Mouse (Mus musculus): ENCODE measurements at regions not wholly inside any gene's neighbourhood (a gene's known extent, or its start where the extent isn't known, plus 50 kb on each side); places are given as distances from the start of the nearest gene placed in this dataset.

DNA sequence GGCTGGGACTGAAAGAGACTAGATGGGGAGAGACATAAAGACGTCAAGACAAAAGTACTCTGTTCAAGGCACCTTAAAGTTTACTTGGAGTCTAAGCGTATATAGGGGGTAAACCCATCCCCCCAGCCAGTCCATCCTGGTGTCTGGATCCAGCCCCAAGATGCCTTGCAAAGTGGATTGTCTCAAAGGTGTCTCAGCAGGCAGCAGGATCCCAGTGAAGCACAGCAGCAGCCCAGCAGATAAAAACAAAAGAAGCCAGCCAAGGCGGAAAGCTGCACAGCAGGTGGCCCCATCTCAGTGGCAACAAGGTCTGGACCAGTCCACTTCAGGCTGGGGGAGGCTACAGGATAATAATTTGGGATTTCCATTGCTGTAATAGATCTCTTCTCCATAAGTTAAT is 72.0 kb upstream of the Col5a2 start:
- Histone ChIP-seq H3K4me1 (ENCODE audit: control insufficient read depth, insufficient read depth, insufficient read length, low read length) (no peaks in the 10 kb centered on the region), H3K27ac (ENCODE audit: insufficient read depth, low read depth, low read length) (no peak overlapping the region), H3K27me3 (ENCODE audit: control insufficient read depth, insufficient read depth, low read length) (no peaks in the 10 kb centered on the region), H3K4me3 (ENCODE audit: low read depth, low read length) (no peak overlapping the region), H3K36me3 (ENCODE audit: control insufficient read depth, insufficient read depth, low read length) (no peaks in the 10 kb centered on the region)
- WGBS, result 56% methylated on average over 3 of the region's 3 CpGs
- TF ChIP-seq POLR2A (IDR thresholded peaks at IDR 0.05; ENCODE audit: low read depth, low read length) (no peak), CTCF (IDR thresholded peaks at IDR 0.05; ENCODE audit: extremely low read depth, insufficient read length, insufficient replicate concordance, low read depth, low read length) (no peak)

GRCm38 (mm10) chr1:45580466-45580865 is 77.4 kb upstream of the Col5a2 start:
- WGBS, result 75% methylated on average over 1 of the region's 1 CpGs
- Histone ChIP-seq H3K4me3 (ENCODE audit: low read depth, low read length) (no peak overlapping the region), H3K27ac (ENCODE audit: insufficient read depth, low read depth, low read length) (no peak overlapping the region), H3K36me3 (ENCODE audit: control insufficient read depth, insufficient read depth, low read length) (no peaks in the 10 kb centered on the region), H3K27me3 (ENCODE audit: control insufficient read depth, insufficient read depth, low read length) (no peaks in the 10 kb centered on the region), H3K4me1 (ENCODE audit: control insufficient read depth, insufficient read depth, insufficient read length, low read length) (no peaks in the 10 kb centered on the region)
- no peak for TF ChIP-seq CTCF (IDR thresholded peaks at IDR 0.05; ENCODE audit: extremely low read depth, insufficient read length, insufficient replicate concordance, low read depth, low read length)

- TF ChIP-seq POLR2A (IDR thresholded peaks at IDR 0.05; ENCODE audit: low read depth, low read length) (no peak), CTCF (IDR thresholded peaks at IDR 0.05; ENCODE audit: extremely low read depth, insufficient read length, insufficient replicate concordance, low read depth, low read length) (no peak)
- Histone ChIP-seq H3K4me3 (ENCODE audit: low read depth, low read length) (no peak overlapping the region), H3K4me1 (ENCODE audit: control insufficient read depth, insufficient read depth, insufficient read length, low read length) (no peaks in the 10 kb centered on the region), H3K27ac (ENCODE audit: insufficient read depth, low read depth, low read length) (no peak overlapping the region), H3K36me3 (ENCODE audit: control insufficient read depth, insufficient read depth, low read length) (no peaks in the 10 kb centered on the region), H3K27me3 (ENCODE audit: control insufficient read depth, insufficient read depth, low read length) (no peaks in the 10 kb centered on the region)
- WGBS, result 82% methylated on average over 9 of the region's 9 CpGs
These were observed 84.4 kb upstream of the Col5a2 start for GRCm38 (mm10) chr1:45587351-45588025.

DNA sequence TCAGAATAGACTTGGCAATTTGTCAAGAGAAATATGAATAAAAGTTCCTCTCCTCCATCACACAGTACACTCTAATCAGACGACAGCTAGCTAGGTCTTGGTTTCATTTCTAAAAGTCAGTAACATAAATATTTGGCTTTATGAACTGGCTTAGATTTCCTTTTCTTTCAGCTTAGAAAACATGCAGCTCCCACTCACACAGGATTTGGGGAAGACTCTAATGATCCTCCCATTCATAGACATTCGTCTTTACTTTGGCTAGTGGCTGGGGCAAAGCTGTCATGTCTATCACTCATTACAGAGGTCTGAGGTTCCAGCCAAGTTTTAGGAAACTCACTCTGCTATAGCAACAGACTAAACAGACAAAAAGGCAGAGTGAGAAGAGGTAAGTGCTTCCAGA is 94.2 kb upstream of the Col5a2 start:
- no peaks in the 10 kb centered on the region for H3K36me3 ChIP-seq (ENCODE audit: control insufficient read depth, insufficient read depth, low read length)
- H3K27me3 ChIP-seq (ENCODE audit: control insufficient read depth, insufficient read depth, low read length), result no peaks in the 10 kb centered on the region
- H3K27ac ChIP-seq (ENCODE audit: insufficient read depth, low read depth, low read length), result no peak overlapping the region
- no peaks in the 10 kb centered on the region for H3K4me1 ChIP-seq (ENCODE audit: control insufficient read depth, insufficient read depth, insufficient read length, low read length)
- TF ChIP-seq POLR2A (IDR thresholded peaks at IDR 0.05; ENCODE audit: low read depth, low read length), result no peak
- no peak for TF ChIP-seq CTCF (IDR thresholded peaks at IDR 0.05; ENCODE audit: extremely low read depth, insufficient read length, insufficient replicate concordance, low read depth, low read length)
- H3K4me3 ChIP-seq (ENCODE audit: low read depth, low read length), result no peak overlapping the region
- 65% methylated on average over 2 of the region's 2 CpGs for WGBS

DNA sequence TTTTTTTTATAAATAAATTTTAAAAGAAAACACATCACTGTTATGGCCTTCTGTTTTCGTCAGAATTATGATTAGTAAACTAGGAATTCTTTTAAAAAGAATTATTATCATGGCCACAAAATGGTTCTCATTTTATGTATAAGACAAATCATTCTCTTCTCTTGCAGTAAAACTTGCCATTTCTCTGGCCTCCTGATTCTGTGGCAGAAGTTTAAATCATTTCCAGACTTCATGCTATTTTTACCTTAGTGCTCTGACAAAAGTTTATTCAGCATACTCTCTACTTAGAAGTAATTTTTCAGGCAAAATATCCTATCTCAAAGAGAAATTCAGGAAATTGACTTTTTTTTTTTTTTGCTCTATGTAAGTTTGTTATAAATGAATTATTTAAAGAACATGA is 96.3 kb upstream of the Col5a2 start:
- Histone ChIP-seq H3K4me1 (ENCODE audit: control insufficient read depth, insufficient read depth, insufficient read length, low read length) (no peaks in the 10 kb centered on the region), H3K27ac (ENCODE audit: insufficient read depth, low read depth, low read length) (no peak overlapping the region), H3K27me3 (ENCODE audit: control insufficient read depth, insufficient read depth, low read length) (no peaks in the 10 kb centered on the region), H3K4me3 (ENCODE audit: low read depth, low read length) (no peak overlapping the region), H3K36me3 (ENCODE audit: control insufficient read depth, insufficient read depth, low read length) (no peaks in the 10 kb centered on the region)
- TF ChIP-seq CTCF (IDR thresholded peaks at IDR 0.05; ENCODE audit: extremely low read depth, insufficient read length, insufficient replicate concordance, low read depth, low read length) (no peak), POLR2A (IDR thresholded peaks at IDR 0.05; ENCODE audit: low read depth, low read length) (no peak)
- WGBS, result 58% methylated on average over 1 of the region's 1 CpGs

GRCm38 (mm10) chr1:45600011-45600410 is 96.9 kb upstream of the Col5a2 start:
- H3K27ac ChIP-seq (ENCODE audit: insufficient read depth, low read depth, low read length), result no peak overlapping the region
- H3K36me3 ChIP-seq (ENCODE audit: control insufficient read depth, insufficient read depth, low read length), result no peaks in the 10 kb centered on the region
- no peak overlapping the region for H3K4me3 ChIP-seq (ENCODE audit: low read depth, low read length)
- WGBS, result 81% methylated on average over 3 of the region's 3 CpGs
- TF ChIP-seq POLR2A (IDR thresholded peaks at IDR 0.05; ENCODE audit: low read depth, low read length) (no peak), CTCF (IDR thresholded peaks at IDR 0.05; ENCODE audit: extremely low read depth, insufficient read length, insufficient replicate concordance, low read depth, low read length) (no peak)
- no peaks in the 10 kb centered on the region for H3K27me3 ChIP-seq (ENCODE audit: control insufficient read depth, insufficient read depth, low read length)
- H3K4me1 ChIP-seq (ENCODE audit: control insufficient read depth, insufficient read depth, insufficient read length, low read length), result no peaks in the 10 kb centered on the region

DNA sequence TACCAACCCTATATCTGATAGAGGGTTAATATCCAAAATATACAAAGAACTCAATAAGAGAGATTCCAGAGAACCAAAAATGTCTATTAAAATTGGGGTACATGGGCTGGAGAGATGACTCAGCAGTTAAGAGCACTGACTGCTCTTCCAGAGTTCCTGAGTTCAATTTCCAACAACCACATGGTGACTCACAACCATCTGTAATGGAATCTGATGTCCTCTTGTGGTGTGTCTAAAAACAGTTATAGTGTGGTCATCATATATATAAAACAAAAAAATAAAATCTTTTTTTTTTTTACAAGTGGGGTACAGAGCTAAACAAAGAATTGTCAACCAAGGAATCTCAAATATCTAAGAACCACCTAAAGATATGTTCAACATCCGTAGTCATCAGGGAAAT is 102.5 kb upstream of the Col5a2 start:
- H3K4me1 ChIP-seq (ENCODE audit: control insufficient read depth, insufficient read depth, insufficient read length, low read length), result no peaks in the 10 kb centered on the region
- no peak overlapping the region for H3K4me3 ChIP-seq (ENCODE audit: low read depth, low read length)
- TF ChIP-seq CTCF (IDR thresholded peaks at IDR 0.05; ENCODE audit: extremely low read depth, insufficient read length, insufficient replicate concordance, low read depth, low read length) (no peak), POLR2A (IDR thresholded peaks at IDR 0.05; ENCODE audit: low read depth, low read length) (no peak)
- H3K36me3 ChIP-seq (ENCODE audit: control insufficient read depth, insufficient read depth, low read length), result no peaks in the 10 kb centered on the region
- H3K27ac ChIP-seq (ENCODE audit: insufficient read depth, low read depth, low read length), result no peak overlapping the region
- WGBS, result 85% methylated on average over 1 of the region's 1 CpGs
- no peaks in the 10 kb centered on the region for H3K27me3 ChIP-seq (ENCODE audit: control insufficient read depth, insufficient read depth, low read length)

Data from small intestine, adult 2 months (tissue).